Mouse (Mus musculus): ENCODE measurements around the gene Fam129a. TPM values are rescaled to one million over a fixed set of nuclear protein-coding genes. Genes with fewer than 3 reads are reported as not detected.
A peak's percentile ranks its signal among the peaks of the same experiment; 100 is the strongest.

Fam129a gene
- total RNA-seq (2022): 10 to 100 TPM in 3 of 4 experiments, 1 to 10 TPM in 1; 8.8 to 16.2 (median 12.4) TPM

DNA sequence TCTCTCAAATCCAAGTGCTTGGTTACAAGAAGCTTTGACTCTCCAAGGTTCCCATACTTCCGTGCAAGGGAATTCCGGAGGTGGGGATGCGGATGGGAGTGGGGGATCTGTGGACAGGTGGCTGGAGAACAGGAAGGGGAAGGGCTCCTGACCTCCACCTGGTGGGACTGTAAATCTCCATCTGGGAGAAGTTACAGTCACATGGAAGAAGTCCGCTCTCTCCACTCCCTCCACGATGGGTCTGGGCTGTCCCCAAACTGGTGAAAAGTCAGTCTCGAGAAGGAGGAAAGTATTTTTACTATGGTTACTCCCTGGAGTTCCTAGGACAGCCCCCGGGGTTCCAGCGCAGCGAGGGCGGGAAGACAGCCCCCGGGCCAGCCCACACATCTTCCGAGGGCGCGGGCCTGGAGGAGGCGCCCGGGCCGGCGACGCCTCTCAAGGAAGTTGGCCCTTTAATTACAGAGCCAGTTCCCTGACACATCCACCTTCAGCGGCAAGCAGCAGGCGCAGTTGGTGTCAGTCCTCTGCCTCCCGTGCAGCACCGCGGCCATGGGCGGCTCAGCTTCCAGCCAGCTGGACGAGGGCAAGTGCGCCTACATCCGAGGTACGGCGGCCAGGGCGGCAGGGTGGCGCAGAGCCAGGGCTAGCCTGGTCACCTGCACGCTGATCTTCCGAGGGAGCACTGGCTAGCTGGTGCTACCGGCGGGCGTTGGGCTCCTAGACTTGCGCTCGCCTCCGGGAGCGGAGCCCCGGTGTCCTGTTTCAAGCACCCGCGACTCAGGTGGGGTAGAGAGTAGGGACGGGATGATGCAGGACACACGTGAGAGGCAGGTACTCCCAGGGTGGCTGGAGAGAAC lies at the start of gene Fam129a:
Fam129a (plus strand) TSS at position 206 of the 857 bp plus-strand sequence.
- peak; percentile 67 for DNase-seq (ENCODE audit: low spot score)

GRCm38 (mm10) chr1:151526701-151527100 lies 44.3 kb upstream of the Fam129a start:
- no peak for DNase-seq (ENCODE audit: low spot score)

- DNase-seq (ENCODE audit: low spot score): no peak
Measured at GRCm38 (mm10) chr1:151543796-151544477, 27.0 kb upstream of the Fam129a start.

- no peak for DNase-seq (ENCODE audit: low spot score)
Measured at GRCm38 (mm10) chr1:151544581-151544980, 26.4 kb upstream of the Fam129a start.

DNA sequence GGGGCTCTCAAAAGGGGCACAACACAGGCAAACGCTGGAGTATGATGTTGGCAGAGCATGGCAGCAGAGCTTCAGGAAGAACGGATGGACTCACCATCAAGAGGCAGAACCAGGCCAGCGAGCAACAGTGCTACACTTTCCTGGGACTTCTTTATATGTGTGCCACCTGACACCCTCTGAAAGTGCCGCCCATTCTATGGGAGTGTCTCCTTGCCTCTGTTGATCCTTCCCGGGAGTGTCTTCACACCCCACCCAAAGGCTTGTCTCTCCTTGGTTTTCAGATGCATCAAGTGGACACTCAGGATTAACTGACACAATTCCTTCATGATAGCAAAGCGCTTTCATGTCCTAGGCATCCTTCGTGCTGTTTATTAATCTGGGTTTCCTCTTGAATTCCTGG lies 25.4 kb upstream of the Fam129a start:
- DNase-seq (ENCODE audit: low spot score): no peak

DNA sequence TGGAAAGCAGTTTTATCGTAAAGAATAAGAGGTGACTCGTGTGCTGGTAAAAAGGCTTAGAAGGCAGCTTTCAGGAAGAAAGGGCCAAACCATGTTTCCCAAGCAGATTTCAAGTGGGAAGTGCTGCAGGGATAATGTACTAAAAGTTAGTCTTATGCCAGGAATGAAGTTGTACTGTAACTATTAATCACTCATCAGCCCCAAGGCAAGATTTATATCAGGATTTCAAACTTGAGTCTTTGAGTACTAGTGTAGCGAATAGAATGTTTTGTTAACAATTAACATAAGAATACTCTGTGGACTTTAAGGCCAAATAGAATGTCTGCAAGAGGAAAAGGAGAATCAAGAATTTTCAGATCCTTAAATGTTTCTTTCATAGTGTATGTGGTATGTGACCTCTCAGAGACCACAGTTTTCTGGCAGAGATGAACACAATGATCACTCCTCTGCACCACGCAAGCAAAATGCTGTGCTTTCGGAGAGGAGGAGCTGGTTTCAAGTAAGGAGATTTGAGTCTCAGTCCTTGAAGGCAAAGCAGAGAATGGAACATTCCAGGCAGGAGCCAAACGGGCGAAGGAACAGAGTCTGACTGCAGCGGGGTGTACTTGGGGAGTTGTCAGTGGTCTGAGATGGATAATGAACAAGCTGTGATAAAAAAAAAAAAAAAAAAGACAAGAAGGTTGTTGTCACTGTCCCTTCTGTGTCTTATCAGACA lies 21.9 kb upstream of the Fam129a start:
- no peak for DNase-seq (ENCODE audit: low spot score)

DNA sequence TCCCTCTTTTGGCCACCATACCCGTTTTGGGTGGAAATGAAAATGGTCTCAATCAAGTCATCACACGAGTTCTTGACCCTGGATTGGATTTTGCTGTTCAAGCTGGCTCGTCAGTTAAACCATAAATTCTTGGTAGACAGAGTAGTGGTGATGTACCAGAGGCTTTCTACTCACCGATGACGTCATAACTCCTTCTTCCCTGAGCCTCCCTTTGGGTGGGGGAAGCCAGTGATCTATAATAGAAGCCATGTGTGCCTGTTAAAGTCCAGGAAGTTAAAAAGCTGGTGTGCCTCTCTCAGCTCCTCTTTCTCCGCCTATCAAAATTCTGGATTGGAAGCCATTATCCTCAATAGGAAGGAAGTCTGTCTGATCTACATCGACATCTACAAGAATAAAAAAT lies 21.2 kb upstream of the Fam129a start:
- DNase-seq (ENCODE audit: low spot score): no peak

DNA sequence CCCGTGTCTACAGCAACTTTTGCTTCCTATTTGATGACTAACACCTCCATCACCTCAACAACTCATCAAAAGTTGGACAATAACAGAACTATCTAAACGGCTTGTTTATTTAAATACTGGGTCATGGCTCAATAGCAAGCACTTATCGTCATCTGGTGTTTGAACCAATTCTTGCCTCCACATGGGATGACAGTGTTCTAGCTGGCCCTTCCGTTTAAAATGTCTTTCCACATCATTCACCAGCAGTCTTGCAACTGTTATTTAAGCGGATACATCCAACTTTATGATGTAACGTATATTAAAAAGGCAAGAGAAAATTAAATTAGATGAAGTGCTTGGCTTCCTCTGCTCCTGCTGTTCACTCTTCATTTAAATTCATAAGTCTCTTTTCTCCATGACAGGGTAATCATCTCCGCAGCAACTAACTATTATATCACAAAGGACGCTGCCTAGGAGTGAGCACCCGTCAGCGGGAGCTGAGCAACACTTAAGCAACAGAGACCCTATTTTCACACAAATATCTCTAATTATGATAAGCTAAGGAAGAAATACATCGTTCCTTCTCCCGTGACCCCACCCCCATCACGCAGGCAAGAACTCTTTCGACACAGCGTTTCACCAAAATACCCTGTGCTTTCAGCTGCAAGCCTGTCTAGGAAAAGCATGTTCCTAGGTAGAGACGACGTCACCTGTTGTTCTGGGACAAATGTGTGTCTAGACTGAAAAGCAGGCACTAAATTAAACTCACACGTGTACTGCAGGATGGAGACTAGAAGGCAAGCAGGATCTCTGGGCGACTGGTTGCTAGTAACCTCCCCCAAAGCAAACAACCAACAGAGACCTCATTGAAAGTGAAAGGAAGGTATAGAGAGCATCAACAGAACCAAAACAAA lies 20.2 kb upstream of the Fam129a start:
- no peak for DNase-seq (ENCODE audit: low spot score)

DNA sequence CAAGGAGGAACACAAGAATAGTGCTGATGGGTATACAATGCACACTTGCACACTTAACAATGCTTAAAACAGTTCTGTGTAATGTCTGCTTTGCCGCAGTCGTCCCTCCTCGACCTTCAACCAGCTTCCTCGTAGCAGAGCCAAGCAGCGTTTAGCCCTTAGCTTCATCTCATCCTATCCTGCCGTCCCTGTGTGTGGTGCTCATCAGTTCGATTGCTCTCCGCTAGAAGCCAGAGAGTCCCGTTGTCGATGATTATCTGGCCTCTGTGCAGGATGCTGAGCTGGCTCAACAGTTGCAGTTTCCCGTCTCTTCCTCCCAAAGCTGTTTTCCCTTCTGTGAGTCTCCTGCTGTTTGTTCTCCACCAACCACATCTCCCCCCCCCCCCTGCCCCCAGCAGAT lies 10.4 kb upstream of the Fam129a start:
- no peak for DNase-seq (ENCODE audit: low spot score)

DNA sequence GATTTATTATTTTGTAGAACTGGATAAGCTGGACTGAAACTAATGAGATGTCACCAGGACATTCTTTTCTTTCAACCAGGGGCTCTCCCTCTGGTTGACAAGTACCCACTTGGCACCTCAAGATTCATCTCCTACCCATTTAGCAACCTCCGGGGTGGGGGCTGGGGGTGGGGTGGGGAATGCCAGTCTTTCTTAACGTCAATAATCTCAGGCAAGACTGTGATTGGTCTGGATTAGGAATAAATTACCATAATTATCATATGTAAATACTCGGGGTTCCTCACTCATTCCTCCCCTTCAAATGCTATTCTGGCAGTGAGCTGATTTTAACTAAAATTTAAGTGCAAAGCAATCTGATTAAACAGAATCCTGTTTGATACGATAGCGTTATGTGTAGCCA lies 7.6 kb upstream of the Fam129a start:
- DNase-seq (ENCODE audit: low spot score): no peak

- no peak for DNase-seq (ENCODE audit: low spot score)
Measured at GRCm38 (mm10) chr1:151563893-151564292, 7.1 kb upstream of the Fam129a start.

DNA sequence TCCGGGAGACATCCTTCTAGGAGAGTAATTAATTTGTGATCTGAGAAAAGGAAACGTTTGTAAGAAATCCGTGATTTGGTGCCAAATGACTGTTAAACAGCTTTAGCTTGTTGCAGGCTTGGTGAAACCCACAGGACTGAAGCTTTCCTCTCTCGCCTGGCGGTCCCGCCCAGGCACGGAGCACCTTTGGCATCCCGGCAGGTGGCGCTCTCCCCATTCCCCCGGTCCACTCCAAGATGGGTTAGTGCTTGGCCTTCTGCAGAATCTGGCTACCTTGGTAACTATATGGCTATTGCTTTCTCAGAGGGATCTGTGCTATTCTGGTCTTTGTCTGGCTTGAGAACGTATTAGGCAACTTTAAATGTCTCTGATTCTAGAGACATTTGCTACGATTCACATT lies 6.6 kb upstream of the Fam129a start:
- peak; percentile 82 for DNase-seq (ENCODE audit: low spot score)

GRCm38 (mm10) chr1:151568682-151569081 lies 2.3 kb upstream of the Fam129a start:
- no peak for DNase-seq (ENCODE audit: low spot score)

GRCm38 (mm10) chr1:151571838-151572578 lies 1.0 kb downstream of the Fam129a start:
- no peak for DNase-seq (ENCODE audit: low spot score)

DNA sequence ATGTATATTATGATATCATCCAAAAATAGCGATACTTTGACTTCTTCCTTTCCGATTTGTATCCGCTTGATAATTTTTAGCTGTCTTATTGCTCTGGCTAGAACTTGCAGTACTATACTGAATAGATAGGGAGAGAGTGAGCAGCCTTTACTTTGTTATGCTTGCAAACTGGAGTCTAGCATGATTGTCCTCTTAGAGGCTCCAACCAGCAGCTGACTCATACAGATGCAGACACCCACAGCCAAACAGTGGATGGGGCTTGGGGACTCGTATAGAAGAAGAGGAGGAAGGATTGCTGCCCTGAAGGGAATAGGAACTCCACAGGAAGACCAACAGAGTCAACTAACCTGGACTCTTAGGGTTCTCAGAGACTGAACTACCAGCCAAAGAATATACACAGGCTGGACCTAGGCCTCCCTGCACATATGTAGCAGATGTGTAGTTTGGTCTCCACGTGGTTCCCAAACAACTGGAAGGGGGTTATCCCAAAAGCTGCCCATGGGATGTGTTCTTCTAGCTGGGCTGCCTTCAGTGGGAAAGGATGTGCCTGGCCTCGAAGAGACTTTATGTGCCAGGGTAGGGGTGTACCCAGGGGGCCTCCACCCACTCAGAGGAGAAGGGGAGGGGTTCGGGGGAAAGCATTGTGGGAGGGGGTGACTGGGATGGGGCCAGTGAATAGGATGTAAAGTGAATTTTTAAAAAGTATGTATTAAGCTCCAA lies 1.8 kb downstream of the Fam129a start:
- no peak for DNase-seq (ENCODE audit: low spot score)

- no peak for DNase-seq (ENCODE audit: low spot score)
Measured at GRCm38 (mm10) chr1:151580200-151580982, 9.4 kb downstream of the Fam129a start.

DNA sequence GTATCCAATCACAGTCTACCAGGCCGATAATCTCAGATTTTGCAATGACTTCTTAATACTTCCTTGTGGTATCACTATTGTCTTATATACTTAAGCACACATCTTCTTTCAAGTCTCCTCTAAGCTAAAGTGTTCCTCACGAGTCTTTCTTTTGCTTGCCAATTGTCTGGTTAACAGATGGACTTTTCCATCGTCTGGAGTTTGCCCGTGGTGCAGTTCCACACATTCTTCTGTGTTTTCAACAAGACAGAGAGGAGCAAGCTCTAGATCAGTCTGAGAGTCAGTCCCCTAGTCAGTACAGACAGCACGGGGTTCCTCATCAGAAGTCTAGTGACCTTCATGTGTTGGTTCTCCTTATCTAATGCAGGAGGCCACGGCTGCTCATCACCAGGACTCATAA lies 10.5 kb downstream of the Fam129a start:
- DNase-seq (ENCODE audit: low spot score): no peak

- no peak for DNase-seq (ENCODE audit: low spot score)
Measured at GRCm38 (mm10) chr1:151581977-151582376, 11.0 kb downstream of the Fam129a start.

Data from heart, adult 8-10 months (tissue).